ENCODE assay signal across 25 mouse cellular contexts in genomic region chr14:117053361-117053760, GRCm38 (mm10).
"Had no signal": no experiment of that assay in that cellular context is flagged by ENCODE, and none has a peak within 500 bp of the region (broad histone marks: within the 10 kb centered on the region; RNA-seq: fewer than 3 reads in every experiment).

No protein-coding gene starts in this region.

- H3K36me3 ChIP-seq: kidney, embryonic 15.5 days; limb, embryonic 12.5 days; limb, embryonic 15.5 days; midbrain, embryonic 15.5 days; neural tube, embryonic 13.5 days had no signal

- H3K4me2 ChIP-seq: kidney, embryonic 15.5 days; limb, embryonic 12.5 days; limb, embryonic 15.5 days; liver, embryonic 11.5 days; lung, embryonic 14.5 days; midbrain, embryonic 15.5 days; neural tube, embryonic 13.5 days had no signal

- DNase-seq: kidney, adult 8-10 months; kidney, postnatal 10 days; kidney, postnatal 36 days; layer of hippocampus, postnatal 36 days; left cerebral cortex, postnatal 4 days; liver, postnatal 0 days; lung, embryonic 14.5 days; right cerebral cortex, adult 18-20 months; right cerebral cortex, postnatal 14 days; right cerebral cortex, postnatal 4 days; thymus, adult 2 months; thymus, postnatal 14 days; thymus, postnatal 4 days had no signal

- ATAC-seq: liver, postnatal 0 days; lung, postnatal 0 days; midbrain, embryonic 15.5 days had no signal

- H3K27ac ChIP-seq: kidney, embryonic 15.5 days; left cerebral cortex, adult 2 months; limb, embryonic 12.5 days; limb, embryonic 15.5 days; liver, embryonic 14.5 days; macrophage; midbrain, embryonic 15.5 days; neural tube, embryonic 13.5 days; stomach, postnatal 0 days had no signal

- H3K9me3 ChIP-seq: kidney, embryonic 15.5 days; limb, embryonic 12.5 days; limb, embryonic 15.5 days; midbrain, embryonic 15.5 days; neural tube, embryonic 13.5 days had no signal

- H3K4me3 ChIP-seq: kidney, embryonic 15.5 days; left cerebral cortex, adult 2 months; limb, embryonic 12.5 days; limb, embryonic 15.5 days; midbrain, embryonic 15.5 days; myocyte; neural tube, embryonic 13.5 days had no signal

- H3K9ac ChIP-seq: kidney, embryonic 15.5 days; limb, embryonic 12.5 days; limb, embryonic 15.5 days; liver, embryonic 14.5 days; liver, postnatal 0 days; lung, embryonic 14.5 days; midbrain, embryonic 15.5 days; neural tube, embryonic 13.5 days had no signal

- H3K4me1 ChIP-seq: limb, embryonic 15.5 days had no signal

- H3K27me3 ChIP-seq: kidney, embryonic 15.5 days; limb, embryonic 12.5 days; limb, embryonic 15.5 days; midbrain, embryonic 15.5 days; neural tube, embryonic 13.5 days had no signal
